Mouse (Mus musculus) kidney, embryonic 14.5 days (tissue): ENCODE results near the gene Txlna. TPM values are rescaled to one million over a fixed set of nuclear protein-coding genes. Genes with fewer than 3 reads are reported as not detected.

Source experiments
- ATAC-seq: fragments of 200-750 bp; cut with Nextera tagmentation; 2 replicates; pipeline ENCODE4 v1.8.0; 2017; ENCODE audit warnings: moderate number of reproducible peaks, mild to moderate bottlenecking, moderate TSS enrichment, moderate library complexity; ENCODE audit not compliant: low FRiP score, low TSS enrichment
- H3K27ac ChIP-seq: fragments of 300-500 bp; sonication (generic); 2 replicates; pipeline ENCODE4 v1.5.1; 2014; ENCODE audit warnings: low read depth, mild to moderate bottlenecking, low read length, moderate library complexity, mixed read lengths
- H3K27me3 ChIP-seq: fragments of 300-500 bp; sonication (generic); 2 replicates; pipeline ENCODE4 v1.6.1; 2014; ENCODE audit warnings: mild to moderate bottlenecking, low read length; ENCODE audit not compliant: control insufficient read depth, insufficient read depth
- H3K36me3 ChIP-seq: fragments of 300-500 bp; sonication (generic); 2 replicates; pipeline ENCODE4 v1.6.1; 2014; ENCODE audit warnings: low read length, mixed read lengths; ENCODE audit not compliant: control insufficient read depth, insufficient read depth
- H3K4me1 ChIP-seq: fragments of 300-500 bp; sonication (generic); 2 replicates; pipeline ENCODE4 v1.6.1; 2014; ENCODE audit warnings: low read length, mixed read lengths; ENCODE audit not compliant: control insufficient read depth, insufficient read depth
- H3K4me2 ChIP-seq: fragments of 300-500 bp; sonication (generic); replicated peaks from 2 replicates; pipeline ENCODE4 v1.6.1; 2014; ENCODE audit warnings: low read depth, mild to moderate bottlenecking, low read length
- H3K4me3 ChIP-seq: fragments of 300-500 bp; sonication (generic); 2 replicates; pipeline ENCODE4 v1.5.1; 2014; ENCODE audit warnings: mild to moderate bottlenecking, low read length
- H3K9ac ChIP-seq: fragments of 300-500 bp; sonication (generic); 2 replicates; pipeline ENCODE4 v1.6.1; 2014; ENCODE audit warnings: low read depth, mild to moderate bottlenecking, low read length, moderate library complexity
- H3K9me3 ChIP-seq: fragments of 300-500 bp; sonication (generic); 2 replicates; pipeline ENCODE4 v1.6.1; 2016; ENCODE audit warnings: low read length; ENCODE audit not compliant: control insufficient read depth
- WGBS: fragments of 180-500 bp; shearing (Covaris S2); extraction: QIAGEN DNeasy Blood & Tissue Kit; methylation state at CpG from one replicate; pipeline ENCODE4 v1.1.7; 2014; 5-methylcytosine and 5-hydroxymethylcytosine counted together
- polyA plus RNA-seq: library from polyadenylated mRNA; unstranded; fragments of >200 nt; fragmentation: Nextera tagmentation; extraction: Ambion mirVana; gene quantifications from 2 replicates; pipeline ENCODE4 v1.2.1, GENCODE M21; 2014

The Txlna gene
- polyA plus RNA-seq, 1 experiment from 2014 or later = 103 TPM

DNA sequence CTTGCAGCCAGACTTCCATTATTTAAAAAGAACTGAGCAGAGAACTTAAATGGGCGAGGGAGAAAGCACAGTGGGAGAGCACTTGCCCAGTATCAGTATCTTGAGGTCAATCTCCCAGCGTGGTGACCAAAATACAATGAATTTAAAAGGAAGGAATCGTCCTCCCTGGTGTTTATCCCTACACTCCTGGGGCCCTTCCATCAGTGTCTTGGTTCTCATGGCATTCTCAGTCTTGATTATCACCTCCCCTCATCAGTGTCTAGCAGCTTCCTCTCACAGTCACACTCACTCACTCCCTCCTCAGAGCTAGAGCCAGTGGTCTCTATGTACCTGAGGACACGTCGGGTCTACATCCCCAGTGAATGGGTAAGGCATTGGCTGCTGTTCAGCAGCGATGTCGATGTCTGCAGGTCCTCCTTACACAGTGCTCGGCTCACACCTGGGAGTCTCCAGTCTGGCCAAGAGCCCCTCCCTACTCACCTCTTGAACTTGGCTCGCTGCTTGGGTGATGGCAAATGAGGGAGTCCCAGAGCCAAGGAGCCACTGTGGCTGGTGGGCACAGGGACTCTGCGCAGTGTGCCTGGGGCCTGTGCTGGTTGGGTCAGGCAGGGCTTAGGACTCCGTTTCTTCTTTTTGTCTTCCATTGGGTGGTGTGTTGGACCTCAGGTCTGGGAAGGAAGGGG is 18.6 kb downstream of the Txlna start:
- Histone ChIP-seq H3K4me1 (peaks cover 28% of the 10 kb centered on the region), H3K27me3 (no peaks in the 10 kb centered on the region), H3K4me3 (peak overlapping the region; percentile 48; the same call in 1 of the 2 replicates), H3K9me3 (no peaks in the 10 kb centered on the region), H3K4me2 (no peak overlapping the region; the same call in 1 of the 2 replicates), H3K36me3 (peaks cover 14% of the 10 kb centered on the region), H3K27ac (no peak overlapping the region), H3K9ac (peak overlapping the region; percentile 64; the same call in 1 of the 2 replicates)
- ATAC-seq = no peak
- WGBS = 82% methylated on average over 11 of the region's 11 CpGs

DNA sequence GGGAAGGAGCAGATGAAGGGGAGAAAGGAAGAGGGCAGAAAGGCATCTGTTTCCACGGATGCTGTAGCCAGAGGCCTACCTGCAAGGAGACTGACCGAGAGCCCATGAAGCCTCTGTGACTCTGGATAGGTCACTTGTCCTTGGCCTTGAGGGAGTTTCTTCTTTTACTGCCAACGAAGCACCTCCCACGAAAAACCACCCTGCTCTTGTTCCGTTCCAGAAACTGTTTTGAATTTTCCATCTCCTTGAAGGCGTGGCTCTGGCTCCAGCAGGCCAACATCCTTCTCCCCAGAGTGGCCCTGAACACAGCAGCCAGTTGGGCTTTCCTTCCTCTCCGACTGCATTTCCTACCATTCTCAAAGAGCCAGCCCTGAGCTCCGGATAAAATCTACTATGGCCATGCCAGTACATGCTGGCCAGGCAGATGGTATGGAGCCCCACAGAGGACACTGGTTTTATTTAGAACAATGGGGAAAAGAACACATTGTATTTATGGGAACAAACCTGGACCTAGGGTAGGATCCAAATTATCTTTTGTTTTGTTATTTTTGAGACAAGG is 19.5 kb downstream of the Txlna start:
- H3K4me3 ChIP-seq = no peak overlapping the region
- ATAC-seq = no peak
- peaks cover 14% of the 10 kb centered on the region; the same call in 1 of the 2 replicates for H3K36me3 ChIP-seq
- H3K9me3 ChIP-seq = no peaks in the 10 kb centered on the region
- H3K4me1 ChIP-seq = peaks cover 28% of the 10 kb centered on the region
- no peaks in the 10 kb centered on the region for H3K27me3 ChIP-seq
- WGBS = 77% methylated on average over 8 of the region's 8 CpGs
- H3K9ac ChIP-seq = no peak overlapping the region
- H3K4me2 ChIP-seq = no peak overlapping the region
- H3K27ac ChIP-seq = no peak overlapping the region

DNA sequence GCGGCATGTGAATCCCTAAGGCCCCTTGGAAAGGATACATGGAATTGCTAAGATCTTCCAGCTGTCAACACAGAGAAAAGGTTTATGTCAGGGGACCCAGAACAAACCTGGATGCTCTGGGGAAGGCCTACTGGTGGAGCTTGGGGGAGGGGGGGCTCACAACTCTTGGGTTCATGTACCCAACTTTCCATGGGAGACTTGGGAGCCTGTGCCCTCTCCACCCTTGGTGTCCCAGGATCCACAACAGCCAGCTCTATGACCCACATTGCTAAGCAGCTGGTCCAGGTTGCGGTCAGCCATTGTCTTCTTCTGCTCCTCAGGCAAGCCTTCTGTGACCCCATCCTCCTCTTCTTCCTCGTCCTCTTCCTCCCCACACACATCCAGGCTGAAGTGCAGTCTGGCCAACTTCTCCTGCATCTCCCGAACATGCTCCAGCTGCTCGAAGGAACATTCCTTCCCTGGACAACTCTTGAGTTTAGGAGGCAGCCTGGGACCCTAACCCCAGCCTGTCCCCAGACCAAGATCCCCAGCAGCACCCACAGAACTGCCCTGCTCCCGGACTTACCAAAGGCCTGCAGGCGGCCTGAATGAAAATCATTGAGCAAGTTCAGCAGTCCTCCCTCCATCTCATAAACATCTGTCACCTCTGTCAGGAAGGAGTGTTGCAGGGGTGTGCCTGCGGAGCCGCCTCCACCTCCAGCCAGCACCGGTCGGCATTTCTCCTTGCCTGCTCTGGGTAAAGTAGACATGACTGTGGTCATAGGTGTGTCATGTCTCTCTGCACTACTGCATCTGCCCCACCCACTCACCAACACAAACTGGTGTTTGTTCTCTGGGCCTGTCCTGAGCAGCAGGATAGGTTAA is 20.2 kb downstream of the Txlna start:
- no peak for ATAC-seq
- no peaks in the 10 kb centered on the region for H3K27me3 ChIP-seq
- no peak overlapping the region for H3K27ac ChIP-seq
- H3K36me3 ChIP-seq = peaks cover 14% of the 10 kb centered on the region; the same call in 1 of the 2 replicates
- H3K9ac ChIP-seq = no peak overlapping the region
- peaks cover 28% of the 10 kb centered on the region for H3K4me1 ChIP-seq
- no peaks in the 10 kb centered on the region for H3K9me3 ChIP-seq
- 0 out of 2 replicates have a peak overlapping the region, but pooled peaks have one; percentile 6 for H3K4me2 ChIP-seq
- no peak overlapping the region for H3K4me3 ChIP-seq
- WGBS = 85% methylated on average over 11 of the region's 11 CpGs

DNA sequence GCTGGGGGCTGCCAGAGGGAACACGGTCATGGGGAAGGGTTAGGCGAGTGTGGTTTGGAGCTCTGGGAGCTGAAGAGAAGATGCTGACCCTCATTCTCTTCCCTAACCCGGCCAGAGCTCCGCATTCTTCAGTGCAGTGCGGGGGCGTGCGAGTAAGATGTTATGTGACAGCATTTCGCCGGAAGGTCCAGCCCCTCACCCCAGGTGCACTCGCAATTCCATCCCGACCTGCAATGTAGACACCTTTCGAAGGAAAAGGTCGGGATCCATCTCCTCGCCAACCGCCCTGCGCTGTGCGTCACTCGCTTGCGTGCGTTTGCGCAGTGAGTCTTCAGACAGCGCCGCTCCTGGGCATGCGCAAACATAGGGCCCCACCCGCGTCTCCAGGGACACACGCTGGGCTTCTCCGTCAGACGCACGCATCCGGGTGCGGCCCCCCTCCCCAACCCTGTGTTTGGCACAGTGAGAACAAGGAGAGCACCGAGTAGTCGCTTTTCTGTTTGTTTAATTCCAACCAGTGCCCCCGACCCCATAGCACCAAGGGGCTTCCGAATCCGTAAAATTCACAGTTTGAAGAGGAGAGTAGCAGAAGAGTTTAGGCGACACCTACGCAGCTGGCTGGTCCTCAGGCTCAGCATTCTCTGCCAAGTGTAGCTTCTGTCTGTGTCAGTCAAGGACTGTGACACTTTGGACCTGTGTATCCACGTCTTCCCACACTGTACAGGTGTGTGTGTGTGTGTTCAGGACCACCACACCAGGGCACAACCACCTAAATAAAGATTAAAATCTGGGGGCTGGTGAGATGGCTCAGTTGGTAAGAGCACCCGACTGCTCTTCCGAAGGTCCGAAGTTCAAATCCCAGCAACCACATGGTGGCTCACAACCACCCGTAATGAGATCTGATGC is 21.8 kb downstream of the Txlna start, which contains the start of gene Iqcc:
Gene Iqcc, minus strand, starts transcription at position 314 of the 906 bp plus-strand sequence.
- ATAC-seq = peak; percentile 87
- Histone ChIP-seq H3K4me2 (peak within 1 kb of the TSS; percentile 82), H3K9ac (peak within 1 kb of the TSS; percentile 80), H3K27me3 (no peaks in the 10 kb centered on the region), H3K27ac (peak within 1 kb of the TSS; percentile 72; the same call in 1 of the 2 replicates), H3K4me1 (peaks cover 18% of the 10 kb centered on the region), H3K4me3 (peak within 1 kb of the TSS; percentile 66), H3K9me3 (no peaks in the 10 kb centered on the region), H3K36me3 (peaks cover 15% of the 10 kb centered on the region; the same call in 1 of the 2 replicates)
- 5% methylated on average over 43 of the region's 44 CpGs for whole genome bisulfite sequencing

- peaks cover 15% of the 10 kb centered on the region; the same call in 1 of the 2 replicates for H3K36me3 ChIP-seq
- H3K27me3 ChIP-seq = no peaks in the 10 kb centered on the region
- no peaks in the 10 kb centered on the region for H3K9me3 ChIP-seq
- peak overlapping the region; percentile 66 for H3K4me3 ChIP-seq
- peaks cover 16% of the 10 kb centered on the region for H3K4me1 ChIP-seq
- H3K4me2 ChIP-seq = peak overlapping the region; percentile 82
- H3K9ac ChIP-seq = peak overlapping the region; percentile 80; the same call in 1 of the 2 replicates
- H3K27ac ChIP-seq = no peak overlapping the region
- WGBS = 90% methylated on average over 5 of the region's 5 CpGs
- ATAC-seq = no peak
Measured at GRCm38 (mm10) chr4:129618031-129618430, 22.8 kb downstream of the Txlna start.

- H3K9me3 ChIP-seq = no peaks in the 10 kb centered on the region
- H3K36me3 ChIP-seq = peaks cover 15% of the 10 kb centered on the region; the same call in 1 of the 2 replicates
- no peak for ATAC-seq
- no peaks in the 10 kb centered on the region for H3K27me3 ChIP-seq
- H3K9ac ChIP-seq = no peak overlapping the region
- peaks cover 8% of the 10 kb centered on the region; the same call in 1 of the 2 replicates for H3K4me1 ChIP-seq
- H3K27ac ChIP-seq = no peak overlapping the region
- H3K4me3 ChIP-seq = no peak overlapping the region
- 82% methylated on average over 7 of the region's 7 CpGs for WGBS
- H3K4me2 ChIP-seq = no peak overlapping the region
Measured at GRCm38 (mm10) chr4:129617121-129617641, 23.7 kb downstream of the Txlna start.

DNA sequence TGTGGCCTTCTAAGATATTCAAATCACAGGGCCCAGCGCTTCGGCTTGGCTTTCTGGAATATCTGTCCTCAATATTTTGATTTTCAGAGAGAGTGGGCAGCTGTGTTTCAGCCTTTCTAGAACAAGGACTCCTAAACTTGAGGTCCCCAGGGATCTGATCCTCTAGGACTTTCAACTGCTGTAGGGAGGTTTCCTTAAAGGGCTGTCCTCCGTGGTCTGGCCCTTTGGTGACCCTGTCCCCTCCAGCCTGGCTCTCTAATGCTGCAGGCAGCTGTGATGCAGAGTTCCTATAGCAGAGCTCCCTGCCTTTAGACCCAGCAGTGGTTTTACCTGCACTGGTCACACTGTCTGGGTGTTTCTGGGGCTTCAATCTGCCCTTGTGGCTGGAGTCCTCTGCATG is 24.2 kb downstream of the Txlna start:
- Histone ChIP-seq H3K27ac (no peak overlapping the region), H3K36me3 (peaks cover 15% of the 10 kb centered on the region; the same call in 1 of the 2 replicates), H3K4me3 (no peak overlapping the region), H3K9ac (no peak overlapping the region), H3K9me3 (no peaks in the 10 kb centered on the region), H3K4me1 (peaks cover 8% of the 10 kb centered on the region; the same call in 1 of the 2 replicates), H3K27me3 (no peaks in the 10 kb centered on the region), H3K4me2 (no peak overlapping the region)
- 87% methylated on average over 3 of the region's 3 CpGs for WGBS
- no peak for ATAC-seq

DNA sequence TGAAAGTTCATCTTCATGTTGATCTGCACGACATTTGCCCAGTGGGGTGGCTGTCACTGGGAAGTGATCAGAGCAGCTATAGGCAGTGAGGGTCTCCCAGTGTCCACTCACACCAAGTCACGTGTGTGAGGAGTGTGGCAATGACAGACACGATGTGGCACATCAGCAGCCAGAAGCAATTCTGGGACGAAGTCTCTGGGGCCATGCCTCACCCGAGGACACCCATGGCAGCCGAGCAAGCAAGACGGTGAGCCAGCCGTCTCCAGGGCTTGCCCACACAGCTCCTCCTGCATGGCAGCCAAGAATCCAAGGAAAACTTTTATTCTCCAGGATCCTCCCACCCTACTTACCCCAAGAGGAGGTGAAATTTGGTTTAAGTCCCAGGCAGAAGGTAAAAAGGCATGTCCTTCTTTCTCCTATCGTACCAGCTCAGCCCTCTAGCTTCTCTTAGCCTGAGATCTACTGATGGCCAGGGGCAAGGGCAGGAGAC is 25.0 kb downstream of the Txlna start:
- peaks cover 8% of the 10 kb centered on the region; the same call in 1 of the 2 replicates for H3K4me1 ChIP-seq
- no peak overlapping the region for H3K4me2 ChIP-seq
- H3K27ac ChIP-seq = no peak overlapping the region
- H3K36me3 ChIP-seq = peaks cover 15% of the 10 kb centered on the region; the same call in 1 of the 2 replicates
- H3K9me3 ChIP-seq = no peaks in the 10 kb centered on the region
- H3K27me3 ChIP-seq = no peaks in the 10 kb centered on the region
- no peak overlapping the region for H3K4me3 ChIP-seq
- 90% methylated on average over 9 of the region's 9 CpGs for WGBS
- no peak overlapping the region for H3K9ac ChIP-seq
- ATAC-seq = no peak
